Mouse (Mus musculus) urinary bladder, postnatal 0 days (tissue): ENCODE results near the gene Sec16b. TPM values are rescaled to one million over a fixed set of nuclear protein-coding genes. Genes with fewer than 3 reads are reported as not detected.

ENCODE experiments used
- polyA plus RNA-seq: library from polyadenylated mRNA; unstranded; fragments of >200 nt; fragmentation: Nextera tagmentation; extraction: Ambion mirVana; gene quantifications from 2 replicates; pipeline ENCODE4 v1.2.1, GENCODE M21; 2015

Gene Sec16b
- polyA plus RNA-seq = 1.7 and 2.0 TPM in 2 replicates

GRCm38 (mm10) chr1:157506522-157506921 is at the start of gene Sec16b:
Sec16b (plus strand) TSS chr1:157506728.

GRCm38 (mm10) chr1:157458421-157459208 is 47.9 kb upstream of the Sec16b start, which contains the start of gene Cryzl2:
Cryzl2 (plus strand) TSS chr1:157458577.

Other genes with a start within 250 kb of the Sec16b start
- 9.4 and 12.4 TPM in 2 replicates for gene Rasal2, start 94.1 kb upstream of the Sec16b start, polyA plus RNA-seq
- 10.0 and 12.1 TPM in 2 replicates for gene Cryzl2, start 48.2 kb upstream of the Sec16b start, polyA plus RNA-seq